Mouse (Mus musculus) kidney, adult 2 months (tissue): ENCODE measurements at regions not wholly inside any gene's neighbourhood (a gene's known extent, or its start where the extent isn't known, plus 50 kb on each side); places are given as distances from the start of the nearest gene placed in this dataset.

Experiments used
- CTCF ChIP-seq: fragments of 200-500 bp; conservative IDR thresholded peaks from 2 replicates; pipeline ENCODE4 v1.5.1; 2011; ENCODE audit warnings: low read depth, mild to moderate bottlenecking, control low read depth, low read length, moderate library complexity, mixed read lengths; ENCODE audit not compliant: insufficient read depth, insufficient read length
- POLR2A ChIP-seq: fragments of 200-500 bp; IDR thresholded peaks from one replicate; pipeline ENCODE4 v1.6.1; 2011; ENCODE audit warnings: low read depth, low read length, control low read depth

DNA sequence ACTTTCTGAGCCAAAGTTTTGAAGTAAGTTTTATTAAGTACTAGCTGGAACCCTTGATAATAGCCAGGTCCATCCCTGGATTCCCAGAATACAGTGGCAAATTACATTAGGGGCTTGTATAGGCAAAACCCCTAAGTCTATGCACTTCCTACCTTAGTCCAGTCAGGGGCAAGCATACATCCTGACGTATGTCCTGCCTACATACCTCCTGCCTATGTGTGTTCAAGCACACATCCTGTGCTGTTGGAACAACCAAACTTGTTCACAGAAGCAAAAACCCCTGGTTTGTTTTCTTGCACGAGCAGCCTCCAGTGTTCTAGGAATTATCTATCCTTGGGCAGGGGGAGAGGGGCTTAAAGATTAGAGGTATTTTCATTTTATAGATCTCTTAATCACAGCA, 66.4 kb upstream of the Bmp2k start:
- TF ChIP-seq POLR2A (no peak), CTCF (no peak)
